Mouse (Mus musculus): ENCODE measurements at regions not wholly inside any gene's neighbourhood (a gene's known extent, or its start where the extent isn't known, plus 50 kb on each side); places are given as distances from the start of the nearest gene placed in this dataset.

DNA sequence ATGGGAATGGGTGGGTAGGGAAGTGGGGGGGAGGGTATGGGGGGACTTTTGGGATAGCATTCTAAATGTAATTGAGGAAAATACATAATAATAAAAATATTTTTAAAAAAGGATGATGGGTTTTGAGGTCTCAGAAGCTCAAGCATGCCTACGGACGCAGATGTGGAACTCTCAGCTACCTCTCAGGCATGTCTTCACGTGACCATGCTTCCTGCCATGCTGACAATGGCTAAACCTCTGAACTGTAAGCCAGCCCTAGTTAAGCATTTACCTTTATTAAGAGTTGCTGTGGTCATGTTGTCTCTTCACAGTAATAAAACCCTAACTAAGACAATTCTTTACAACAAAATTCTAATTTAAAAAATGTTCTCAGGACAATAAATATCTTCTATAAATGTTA is 80.0 kb downstream of the Tex36 start:
- intact Hi-C loops (cut with DNase I): no loop called here
- DNase-seq (ENCODE audit: low spot score in 2 of 2): no peak

DNA sequence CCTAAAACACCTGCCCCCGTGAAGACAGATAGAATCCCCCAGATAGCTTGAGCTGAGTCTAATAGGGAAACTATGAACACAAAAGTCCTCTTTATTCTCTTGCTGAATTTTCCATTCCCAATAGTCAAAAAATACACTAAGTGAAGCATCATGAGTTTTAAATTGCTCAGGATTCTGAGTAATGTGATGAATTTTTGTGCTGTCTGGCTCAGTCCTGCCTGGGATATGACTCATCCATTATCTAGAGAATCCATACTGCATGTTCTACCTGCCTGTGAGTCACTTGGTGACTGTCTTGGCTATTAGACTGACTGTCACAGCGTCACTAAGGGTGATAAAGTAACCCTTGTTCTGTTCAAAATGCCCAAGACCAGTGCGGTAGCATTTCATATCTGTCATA is 83.0 kb downstream of the Tex36 start:
- DNase-seq (ENCODE audit: low spot score in 2 of 2): peak; percentile 16 to 40
- intact Hi-C loops (cut with DNase I): no loop called here

DNA sequence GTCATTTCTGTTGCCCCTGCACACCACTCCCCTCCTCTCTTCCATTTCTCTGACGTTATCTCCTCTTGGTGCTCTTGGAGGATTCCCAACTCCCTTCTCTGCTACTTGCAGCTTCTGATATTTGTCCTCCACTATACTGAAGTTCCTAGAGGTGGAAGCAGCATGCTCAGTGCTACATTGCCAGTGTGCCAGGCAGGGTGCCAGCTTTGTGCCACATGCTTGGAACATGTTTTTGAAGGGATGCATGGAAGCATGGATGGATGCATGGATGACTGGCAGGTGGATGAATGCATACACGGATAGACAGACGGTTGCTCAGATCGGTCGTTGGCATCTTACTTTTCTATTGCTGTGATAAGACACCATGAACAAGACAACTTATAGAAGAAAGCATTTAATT is 84.4 kb downstream of the Tex36 start:
- intact Hi-C loops (cut with DNase I): no loop called here
- no peak for DNase-seq (ENCODE audit: low spot score in 2 of 2)

DNA sequence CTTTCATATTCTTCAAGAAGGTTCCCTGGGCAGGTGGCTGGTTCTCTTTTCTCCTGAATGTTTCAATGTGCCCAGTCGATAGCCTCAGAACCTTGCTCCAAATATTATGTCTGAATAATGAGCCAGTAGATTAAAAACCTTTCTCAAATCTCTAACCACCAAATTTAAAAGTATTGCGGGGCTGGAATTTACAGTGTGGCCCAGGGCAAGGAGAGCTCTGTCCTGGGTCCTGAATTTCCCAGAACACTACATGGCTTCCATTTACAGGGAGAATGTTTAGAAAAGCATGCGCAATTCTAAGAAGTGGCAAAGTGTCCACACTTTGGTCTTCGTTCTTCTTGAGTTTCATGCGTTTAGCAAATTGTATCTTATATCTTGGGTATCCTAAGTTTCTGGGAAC is 91.0 kb downstream of the Tex36 start:
- intact Hi-C loops (cut with DNase I): no loop called here
- no peak for DNase-seq (ENCODE audit: low spot score in 2 of 2)

DNA sequence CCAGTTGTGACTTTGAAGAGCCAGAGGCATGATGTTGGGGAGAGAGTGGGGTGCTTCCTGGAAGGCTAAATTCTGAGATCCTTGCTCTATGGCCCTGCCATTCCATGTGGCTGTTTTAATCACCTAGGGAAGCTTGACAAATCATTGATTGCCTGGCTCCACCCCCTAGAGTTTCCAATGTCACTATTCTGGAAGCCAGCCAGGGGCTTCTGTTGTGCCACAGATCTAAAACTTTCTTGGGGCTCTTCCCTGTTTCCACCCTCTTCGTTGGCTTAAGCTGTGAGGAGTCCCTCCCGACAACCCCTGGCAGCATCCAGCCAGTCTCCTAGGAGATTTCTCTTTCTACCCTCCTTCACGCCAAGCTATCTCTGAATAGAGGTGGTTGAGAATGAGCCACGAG is 92.5 kb downstream of the Tex36 start:
- no peak for DNase-seq (ENCODE audit: low spot score in 2 of 2)
- intact Hi-C loops (cut with DNase I): no loop called here

DNA sequence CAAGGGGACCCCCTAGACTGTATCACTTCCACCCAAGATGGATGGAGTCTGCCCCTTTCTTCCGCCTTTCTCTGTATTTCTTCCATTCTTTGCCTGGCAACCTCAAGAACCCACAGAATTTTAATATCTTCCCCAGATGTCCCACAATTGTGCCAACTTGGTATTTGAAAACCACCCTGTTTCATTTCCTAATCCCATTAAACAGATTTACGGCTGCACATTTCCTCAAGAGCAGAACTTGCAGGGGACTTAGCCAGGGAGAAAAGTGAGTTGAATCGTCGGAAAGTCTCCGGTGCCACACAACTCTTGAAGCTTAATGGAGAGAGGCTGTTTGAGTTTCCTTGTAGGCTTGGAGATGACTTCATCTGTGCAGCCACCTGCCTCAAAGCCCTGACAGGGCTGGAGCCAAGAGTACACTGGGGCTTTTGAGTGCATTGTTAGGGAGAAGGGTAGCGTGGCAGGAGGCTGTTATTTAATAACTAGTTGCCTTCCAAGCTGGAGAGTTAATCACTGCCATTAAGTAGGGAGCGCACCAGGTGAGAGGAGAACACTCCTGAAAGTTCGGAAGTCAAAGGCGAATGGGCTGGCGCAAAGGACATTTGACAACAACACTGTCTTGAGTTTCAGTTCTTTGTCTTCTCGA is 93.5 kb downstream of the Tex36 start:
- intact Hi-C loops (cut with DNase I): no loop called here
- DNase-seq (ENCODE audit: low spot score in 2 of 2): no peak

DNA sequence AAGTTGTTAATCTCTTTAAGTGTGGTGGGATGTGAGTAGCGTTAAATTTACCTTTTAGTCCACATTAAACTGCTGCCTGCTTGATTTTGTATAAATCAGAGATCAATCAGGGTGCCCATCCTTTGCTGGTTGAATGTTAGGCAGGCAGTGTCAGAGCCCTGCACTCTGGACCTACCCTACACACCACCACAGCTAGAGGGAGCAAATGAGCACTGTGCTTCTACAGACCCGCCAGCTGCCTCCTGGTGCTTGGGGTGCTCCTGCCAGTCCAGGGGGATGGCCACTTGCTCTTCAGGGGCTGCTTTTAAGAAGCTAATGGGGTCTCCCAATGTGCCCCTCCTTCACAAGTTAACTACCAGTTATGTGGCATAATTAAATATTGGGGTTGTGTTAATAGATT is 96.3 kb downstream of the Tex36 start:
- intact Hi-C loops (cut with DNase I): no loop called here

DNA sequence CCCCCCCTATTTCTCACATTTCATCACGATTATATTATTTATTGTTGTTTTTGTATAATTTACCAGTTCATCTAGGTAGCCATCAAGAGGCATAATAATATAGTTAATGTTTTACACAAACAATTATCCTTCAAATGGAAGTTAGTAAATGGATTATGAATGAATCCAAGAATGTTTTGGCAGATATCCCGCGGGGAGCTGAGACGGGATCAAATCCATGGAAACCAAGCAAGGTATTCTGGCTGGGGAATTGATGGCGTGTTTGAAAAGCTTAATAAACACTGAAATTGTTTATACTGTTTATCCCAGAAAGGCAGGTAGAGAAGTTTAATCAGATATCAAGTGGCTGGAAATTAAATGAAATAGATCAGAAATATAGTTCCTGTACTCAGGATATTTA is 98.0 kb downstream of the Tex36 start:
- DNase-seq (ENCODE audit: low spot score in 2 of 2): no peak

More for the DNA sequence above, 96.3 kb downstream of the Tex36 start:
- no peak for DNase-seq (ENCODE audit: low spot score in 2 of 2)

DNA sequence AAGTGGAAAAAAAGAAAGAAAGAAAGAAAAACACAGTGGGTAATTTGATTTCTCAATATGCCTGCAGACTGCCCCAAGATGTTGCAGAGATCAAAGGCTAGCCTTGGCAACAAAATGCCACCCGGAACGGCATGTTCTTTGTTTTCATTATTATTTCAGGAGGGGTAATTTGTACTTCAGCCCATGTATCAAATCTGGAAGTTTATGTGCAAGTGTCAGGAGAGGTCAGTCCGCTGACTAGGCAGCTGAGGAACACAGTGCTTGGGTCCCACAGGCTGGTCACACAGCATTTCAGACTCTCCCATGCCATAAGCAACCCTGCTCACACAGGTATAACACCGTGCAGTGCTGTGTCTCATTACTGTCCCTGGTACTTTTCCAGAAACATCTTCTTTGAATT is 99.2 kb downstream of the Tex36 start:
- intact Hi-C loops (cut with DNase I): no loop called here

More for the DNA sequence above, 98.0 kb downstream of the Tex36 start:
- intact Hi-C loops (cut with DNase I): no loop called here

DNA sequence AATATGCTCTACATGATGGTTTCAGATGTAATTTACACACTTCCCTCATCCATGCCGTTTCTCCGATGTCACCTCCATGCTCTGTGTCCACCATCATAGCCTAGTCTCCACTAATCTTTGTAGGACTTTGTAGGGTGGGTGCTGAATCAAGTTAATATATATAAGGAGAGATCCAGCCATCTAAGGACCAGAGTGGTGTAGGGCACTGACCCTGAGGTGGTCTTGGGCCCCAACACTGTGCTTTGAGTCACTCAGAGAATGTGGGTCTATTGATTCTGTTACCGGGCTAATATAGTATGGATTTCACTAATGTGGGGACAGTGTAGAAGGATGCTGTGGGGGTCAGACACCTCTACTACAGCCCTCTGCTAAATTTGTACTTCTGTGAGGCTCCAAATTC is 104.4 kb downstream of the Tex36 start:
- intact Hi-C loops (cut with DNase I): loop anchor here (10.0 kb wide), 1 partner anchor 453 kb away; no protein-coding TSS in a partner anchor

More for the DNA sequence above, 99.2 kb downstream of the Tex36 start:
- no peak for DNase-seq (ENCODE audit: low spot score in 2 of 2)

DNA sequence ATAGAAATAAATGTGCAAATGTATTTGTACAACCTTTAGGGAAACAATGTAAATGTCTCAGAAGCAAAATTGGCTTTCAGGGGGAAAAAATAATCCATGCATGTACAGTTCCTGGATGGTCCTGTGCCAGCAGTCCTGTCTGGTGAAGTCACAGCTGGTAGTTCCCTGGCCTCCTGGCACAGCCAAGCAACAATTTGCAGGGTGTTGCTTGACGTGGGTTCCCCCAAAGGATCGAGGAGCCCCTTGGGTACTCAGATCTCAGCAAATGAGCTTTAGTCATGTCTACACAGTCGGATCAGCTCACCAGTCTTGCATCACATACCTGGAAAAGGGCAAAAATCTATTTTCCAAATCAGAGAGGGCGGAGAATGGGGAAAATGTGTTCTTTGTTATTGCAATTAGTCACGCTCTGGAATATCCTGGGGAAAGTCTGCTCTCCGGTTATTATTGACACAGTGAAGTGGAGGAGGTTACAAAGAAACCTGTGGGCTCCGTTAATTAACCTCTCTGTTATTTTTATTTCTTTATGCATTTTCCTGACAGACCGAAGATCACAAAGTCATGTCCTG is 106.9 kb downstream of the Tex36 start:
- intact Hi-C loops (cut with DNase I): loop anchor here (10.0 kb wide), 1 partner anchor 450 kb away; no protein-coding TSS in a partner anchor
- no peak for DNase-seq (ENCODE audit: low spot score in 2 of 2)

More for the DNA sequence above, 104.4 kb downstream of the Tex36 start:
- DNase-seq (ENCODE audit: low spot score in 2 of 2): no peak

DNA sequence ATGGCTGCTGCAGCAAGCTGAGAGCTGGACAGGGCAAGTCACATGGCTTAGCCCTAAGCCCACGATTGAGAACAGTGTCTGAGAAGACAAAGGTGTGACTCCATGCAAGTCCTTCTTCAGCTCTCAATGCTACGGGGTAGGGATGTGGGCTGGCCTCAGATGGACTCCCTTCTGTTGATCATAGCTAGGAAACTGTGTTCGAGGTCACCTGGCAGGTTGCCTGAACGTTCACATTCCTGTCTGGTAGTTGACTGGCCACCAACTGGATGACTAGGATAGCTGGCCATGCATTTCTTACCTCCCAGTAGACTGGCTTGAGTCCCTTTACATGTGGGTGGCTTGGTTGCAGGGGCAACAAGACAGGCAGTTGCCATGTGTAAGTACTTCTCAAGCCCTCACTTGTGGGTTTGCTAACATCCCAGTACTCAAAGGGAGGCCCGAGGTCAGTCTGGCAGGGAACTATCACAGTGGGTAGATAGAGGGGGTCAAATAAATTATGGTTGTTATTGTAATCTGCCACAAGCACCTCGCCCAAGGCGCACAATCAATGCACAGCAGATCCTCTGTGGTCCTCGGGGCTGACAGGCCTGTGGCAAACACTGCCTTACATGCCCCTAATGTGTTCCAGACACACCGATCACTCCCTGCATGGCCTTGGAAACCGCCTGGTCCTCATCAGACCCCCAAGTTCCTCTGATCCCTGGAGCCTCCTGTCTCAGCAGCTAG is 107.5 kb downstream of the Tex36 start:
- intact Hi-C loops (cut with DNase I): loop anchor here (10.0 kb wide), 1 partner anchor 450 kb away; no protein-coding TSS in a partner anchor
- DNase-seq (ENCODE audit: low spot score in 2 of 2): no peak

DNA sequence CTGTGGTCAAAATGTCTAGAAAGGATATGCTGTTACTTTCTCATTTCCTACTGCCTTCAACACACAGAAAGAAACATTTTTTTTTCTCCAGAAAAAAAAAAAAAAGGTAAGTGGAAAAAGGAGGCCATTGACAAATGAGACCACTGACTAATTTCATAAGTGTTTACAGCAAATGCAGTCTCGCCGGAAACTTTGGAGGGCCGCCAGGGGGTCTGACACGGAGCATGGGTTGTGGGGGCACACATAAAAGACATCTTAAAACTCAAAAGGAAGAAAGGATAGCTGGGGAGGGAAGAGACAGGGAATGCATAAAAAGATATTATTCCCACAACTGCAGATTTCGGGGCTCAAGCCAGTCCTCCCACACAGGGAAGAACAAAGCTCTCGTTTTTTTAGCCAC is 109.3 kb downstream of the Tex36 start:
- DNase-seq (ENCODE audit: low spot score in 2 of 2): no peak
- intact Hi-C loops (cut with DNase I): loop anchor here (10.0 kb wide), 1 partner anchor 448 kb away; no protein-coding TSS in a partner anchor

DNA sequence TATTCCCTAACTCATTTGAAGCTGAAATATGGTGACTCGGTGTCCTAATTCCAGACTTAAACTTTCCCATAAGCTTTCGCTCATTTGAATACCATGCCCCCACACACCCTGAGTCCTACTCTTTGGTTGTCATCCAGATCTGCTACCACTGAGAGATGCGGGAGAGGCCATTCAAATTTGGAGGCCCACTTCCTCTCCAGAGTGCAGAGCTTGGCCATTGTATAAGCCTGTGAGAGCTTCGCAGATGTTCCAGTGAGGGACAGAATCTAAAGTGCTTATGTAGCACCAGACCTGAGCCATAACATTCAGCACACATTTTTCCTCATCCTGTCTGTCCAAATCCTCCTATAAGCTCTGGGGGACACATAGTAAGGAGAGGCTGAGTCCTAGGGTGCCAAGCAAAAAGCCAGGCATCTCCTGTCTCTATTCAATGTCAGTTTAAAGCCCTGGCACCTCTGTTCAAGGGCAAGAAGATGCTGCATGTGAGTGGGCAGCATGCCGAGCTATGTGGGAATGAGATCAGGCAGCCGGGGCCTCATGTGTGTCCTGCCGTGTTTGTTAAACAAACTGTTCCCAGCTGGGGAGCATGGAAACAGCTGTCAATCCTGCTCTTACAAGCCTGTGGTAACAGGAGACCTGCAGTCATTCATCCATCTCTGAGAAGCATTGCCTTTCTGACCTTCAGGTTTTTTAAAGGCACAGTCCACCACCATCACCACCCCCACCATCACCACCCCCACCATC is 113.9 kb downstream of the Tex36 start:
- intact Hi-C loops (cut with DNase I): no loop called here
- DNase-seq (ENCODE audit: low spot score in 2 of 2): no peak

DNA sequence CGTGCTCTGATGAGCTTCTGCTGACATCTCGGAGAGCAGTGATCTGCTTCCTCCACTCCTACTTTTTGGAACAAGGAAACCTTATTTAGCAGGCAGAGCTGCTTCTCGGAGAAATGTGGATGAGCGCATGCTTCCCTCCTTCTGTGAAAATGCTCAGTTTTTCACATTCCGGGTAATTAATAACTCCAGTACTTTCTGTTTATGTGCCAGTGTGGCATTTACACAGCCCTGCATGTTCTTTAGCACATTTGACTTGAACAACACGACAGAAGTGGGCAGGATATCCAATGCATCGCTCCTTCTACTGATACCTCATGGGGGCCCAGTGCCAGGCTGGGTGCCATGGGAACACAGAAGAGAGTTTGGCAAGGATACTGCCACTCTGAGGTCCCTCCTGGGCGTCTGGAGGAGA is 117.5 kb downstream of the Tex36 start:
- intact Hi-C loops (cut with DNase I): no loop called here
- peak; percentile 55 to 62 for DNase-seq (ENCODE audit: low spot score in 2 of 2)

DNA sequence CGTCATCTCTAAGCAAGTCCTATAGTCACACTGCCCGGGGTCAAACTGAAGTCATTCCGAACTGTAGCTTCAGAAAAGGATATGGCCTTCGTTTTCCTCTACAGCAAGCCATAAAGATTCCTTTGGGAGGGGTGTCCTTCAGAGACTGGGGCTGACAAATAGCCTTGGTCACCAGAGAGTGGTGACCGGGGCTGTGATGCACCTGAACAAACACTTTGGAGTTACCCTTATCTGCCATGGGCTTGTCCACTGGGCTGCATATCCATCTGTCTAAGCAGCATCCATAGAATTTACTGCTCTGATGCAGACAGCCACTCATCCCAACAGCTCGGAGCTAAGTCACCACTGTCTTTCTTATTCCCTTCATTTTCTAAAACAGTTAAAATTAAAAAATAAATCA is 120.4 kb downstream of the Tex36 start:
- DNase-seq (ENCODE audit: low spot score in 2 of 2): no peak
- intact Hi-C loops (cut with DNase I): no loop called here

DNA sequence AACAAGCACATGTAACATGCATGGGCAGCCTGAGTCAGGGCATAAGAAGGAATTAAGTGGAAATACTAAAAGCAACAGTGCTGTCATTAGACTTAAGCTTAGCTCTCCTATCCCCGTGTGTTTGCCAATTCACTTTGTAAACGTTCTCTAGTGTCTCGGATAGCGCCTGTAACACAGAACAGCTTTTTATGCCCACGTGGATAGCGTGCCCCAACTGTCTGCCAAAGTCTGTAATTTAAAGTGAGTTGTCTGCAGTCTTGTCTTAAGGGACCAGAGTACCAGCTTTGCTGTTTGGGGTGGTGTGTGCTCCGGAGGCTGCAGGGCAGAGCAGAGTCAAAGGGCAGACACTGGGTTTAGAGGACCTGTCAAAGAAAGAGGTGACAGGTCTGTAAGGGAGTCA is 122.3 kb downstream of the Tex36 start:
- intact Hi-C loops (cut with DNase I): no loop called here
- DNase-seq (ENCODE audit: low spot score in 2 of 2): peak in 1 of 2 experiments; percentile 23

DNA sequence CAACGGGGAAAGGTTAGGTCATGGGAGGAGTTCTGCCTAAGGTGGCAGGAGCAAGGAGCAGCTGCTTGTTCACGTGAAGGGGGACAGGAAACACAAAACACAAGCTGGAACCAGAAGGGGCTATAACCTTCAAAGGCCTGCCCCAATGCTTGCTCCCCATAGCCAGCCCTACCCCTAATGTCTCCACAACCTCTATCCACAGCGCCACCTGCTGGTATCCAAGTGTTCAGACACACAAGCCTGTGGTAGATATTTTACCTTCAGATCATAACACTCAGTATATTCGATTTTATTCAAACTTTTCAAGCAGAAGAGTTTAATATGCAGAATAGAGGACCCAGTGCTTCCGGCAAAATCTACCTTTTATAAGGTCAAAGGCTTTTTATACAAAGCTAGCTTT is 124.0 kb downstream of the Tex36 start:
- intact Hi-C loops (cut with DNase I): no loop called here
- no peak for DNase-seq (ENCODE audit: low spot score in 2 of 2)

DNA sequence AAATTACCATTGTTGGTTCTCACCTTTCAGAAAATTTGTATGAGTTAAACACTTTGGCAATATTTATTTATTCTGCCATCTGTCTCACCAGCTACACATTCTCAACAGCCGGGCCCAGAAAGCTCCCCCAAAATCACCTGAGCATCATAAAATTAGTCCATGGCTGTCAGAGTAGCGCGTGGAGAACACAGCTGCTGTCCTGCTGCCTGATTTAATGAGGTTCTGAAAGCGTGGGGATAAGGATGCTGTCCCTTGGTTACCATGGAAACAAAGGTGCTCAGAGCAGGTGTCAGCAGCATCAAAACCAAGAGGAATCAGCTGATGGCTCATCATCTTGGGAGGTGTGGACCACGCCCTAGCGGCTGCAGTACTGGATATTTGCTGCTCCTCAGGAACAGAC is 124.7 kb downstream of the Tex36 start:
- DNase-seq (ENCODE audit: low spot score in 2 of 2): peak; percentile 25 to 39
- intact Hi-C loops (cut with DNase I): no loop called here

DNA sequence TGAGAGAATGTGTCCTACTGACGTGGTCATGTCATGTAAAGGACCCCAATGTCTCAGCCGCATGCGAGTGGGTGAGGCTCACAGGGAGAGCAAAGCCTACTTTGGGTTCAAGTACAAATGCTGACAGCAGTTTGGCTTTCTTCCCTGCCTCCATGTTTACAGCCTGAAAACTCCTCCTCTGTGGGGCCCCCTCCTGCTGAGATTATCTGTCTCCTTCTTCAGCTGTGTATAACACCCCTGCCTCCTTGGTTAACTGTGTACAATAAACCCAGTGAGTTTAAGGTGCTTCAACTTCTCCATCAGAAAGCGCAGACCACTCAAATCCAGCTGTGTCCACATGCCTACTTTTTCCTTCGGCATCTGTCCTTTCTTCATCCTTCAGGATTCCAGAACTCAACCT is 130.3 kb downstream of the Tex36 start:
- no peak for DNase-seq (ENCODE audit: low spot score in 2 of 2)
- intact Hi-C loops (cut with DNase I): no loop called here

All from left cerebral cortex, postnatal 25 days (tissue).